Mouse (Mus musculus): ENCODE results near the gene Slc34a3.
A peak's percentile ranks its signal among the peaks of the same experiment; 100 is the strongest.

Slc34a3 gene

GRCm38 (mm10) chr2:25255284-25255779 lies 21.2 kb upstream of the Slc34a3 start, which contains the start of gene Tmem203:
Gene Tmem203, plus strand, starts transcription at chr2:25255439.
- peak; percentile 83; the same call in 1 of the 2 replicates for ATAC-seq (ENCODE audit: insufficient number of reproducible peaks, low FRiP score, low TSS enrichment)

GRCm38 (mm10) chr2:25252331-25252730 lies 18.2 kb upstream of the Slc34a3 start:
- no peak for ATAC-seq (ENCODE audit: insufficient number of reproducible peaks, low FRiP score, low TSS enrichment)

GRCm38 (mm10) chr2:25246183-25247072 lies 12.3 kb upstream of the Slc34a3 start, which contains the start of gene AL732309.1:
Gene AL732309.1, minus strand, starts transcription at chr2:25246863.
- ATAC-seq (ENCODE audit: insufficient number of reproducible peaks, low FRiP score, low TSS enrichment) = peak; percentile 38; the same call in 1 of the 2 replicates

GRCm38 (mm10) chr2:25244144-25244543 lies 10.0 kb upstream of the Slc34a3 start:
- no peak for ATAC-seq (ENCODE audit: insufficient number of reproducible peaks, low FRiP score, low TSS enrichment)

- ATAC-seq (ENCODE audit: insufficient number of reproducible peaks, low FRiP score, low TSS enrichment) = no peak
Measured at GRCm38 (mm10) chr2:25243342-25243741, 9.2 kb upstream of the Slc34a3 start.

- no peak for ATAC-seq (ENCODE audit: insufficient number of reproducible peaks, low FRiP score, low TSS enrichment)
Measured at GRCm38 (mm10) chr2:25242101-25242506, 7.9 kb upstream of the Slc34a3 start, which contains the start of the genes Rnf208 and Cysrt1. Gene Rnf208, plus strand, starts transcription at chr2:25242255. Gene Cysrt1, minus strand, starts transcription at chr2:25242452.

GRCm38 (mm10) chr2:25241438-25241775 lies 7.2 kb upstream of the Slc34a3 start:
- no peak for ATAC-seq (ENCODE audit: insufficient number of reproducible peaks, low FRiP score, low TSS enrichment)

- ATAC-seq (ENCODE audit: insufficient number of reproducible peaks, low FRiP score, low TSS enrichment) = peak; percentile 64
Measured at GRCm38 (mm10) chr2:25240723-25241437, 6.7 kb upstream of the Slc34a3 start.

- ATAC-seq (ENCODE audit: insufficient number of reproducible peaks, low FRiP score, low TSS enrichment) = no peak
Measured at GRCm38 (mm10) chr2:25240310-25240709, 6.1 kb upstream of the Slc34a3 start.

GRCm38 (mm10) chr2:25239766-25240165 lies 5.6 kb upstream of the Slc34a3 start:
- no peak for ATAC-seq (ENCODE audit: insufficient number of reproducible peaks, low FRiP score, low TSS enrichment)

GRCm38 (mm10) chr2:25238106-25238505 lies 3.9 kb upstream of the Slc34a3 start:
- no peak for ATAC-seq (ENCODE audit: insufficient number of reproducible peaks, low FRiP score, low TSS enrichment)

GRCm38 (mm10) chr2:25237522-25237921 lies 3.4 kb upstream of the Slc34a3 start:
- ATAC-seq (ENCODE audit: insufficient number of reproducible peaks, low FRiP score, low TSS enrichment) = no peak

GRCm38 (mm10) chr2:25236614-25237013 lies 2.5 kb upstream of the Slc34a3 start, which contains the start of gene Rnf224:
Gene Rnf224, minus strand, starts transcription at chr2:25236787.
- ATAC-seq (ENCODE audit: insufficient number of reproducible peaks, low FRiP score, low TSS enrichment) = no peak

GRCm38 (mm10) chr2:25234551-25235220 lies 522 bp upstream of the Slc34a3 start:
- no peak for ATAC-seq (ENCODE audit: insufficient number of reproducible peaks, low FRiP score, low TSS enrichment)

- ATAC-seq (ENCODE audit: insufficient number of reproducible peaks, low FRiP score, low TSS enrichment) = no peak
Measured at GRCm38 (mm10) chr2:25233421-25233820, 743 bp downstream of the Slc34a3 start.

- ATAC-seq (ENCODE audit: insufficient number of reproducible peaks, low FRiP score, low TSS enrichment) = no peak
Measured at GRCm38 (mm10) chr2:25231038-25231437, 3.1 kb downstream of the Slc34a3 start.

GRCm38 (mm10) chr2:25230581-25230980 lies 3.6 kb downstream of the Slc34a3 start:
- no peak for ATAC-seq (ENCODE audit: insufficient number of reproducible peaks, low FRiP score, low TSS enrichment)

- ATAC-seq (ENCODE audit: insufficient number of reproducible peaks, low FRiP score, low TSS enrichment) = no peak
Measured at GRCm38 (mm10) chr2:25229582-25229981, 4.6 kb downstream of the Slc34a3 start.

GRCm38 (mm10) chr2:25228995-25229530 lies 5.1 kb downstream of the Slc34a3 start:
- ATAC-seq (ENCODE audit: insufficient number of reproducible peaks, low FRiP score, low TSS enrichment) = no peak

GRCm38 (mm10) chr2:25228431-25228889 lies 5.7 kb downstream of the Slc34a3 start:
- ATAC-seq (ENCODE audit: insufficient number of reproducible peaks, low FRiP score, low TSS enrichment) = peak; percentile 51

Measured in cerebellum, adult (tissue).